In genomic region chr4:154217711-154218350, GRCm38 (mm10) we compare ENCODE assay signal across 14 mouse cellular contexts. TPM values are rescaled to one million over a fixed set of nuclear protein-coding genes. Genes with fewer than 3 reads are reported as not detected.
DNase-seq lines count a peak whose midpoint lies in the region; ATAC-seq lines count a peak whose summit lies in the region.
"Had no signal": no experiment of that assay in that cellular context is flagged by ENCODE, and none has a peak within 500 bp of the region (broad histone marks: within the 10 kb centered on the region; RNA-seq: fewer than 3 reads in every experiment).

No protein-coding gene starts in this region.

- no peaks in the 10 kb centered on the region for H3K27me3 ChIP-seq in embryonic facial prominence, embryonic 14.5 days (replicated peaks; ENCODE audit: control insufficient read depth, insufficient read depth, low read length)
- H3K27me3 ChIP-seq: neural tube, embryonic 12.5 days had no signal

- peak overlapping the region; percentile 76; the same call in 1 of the 2 replicates for H3K27ac ChIP-seq in embryonic facial prominence, embryonic 14.5 days (replicated peaks; ENCODE audit: low read depth, low read length)
- H3K27ac ChIP-seq: neural tube, embryonic 12.5 days had no signal

- ATAC-seq in embryonic facial prominence, embryonic 14.5 days (ENCODE audit: low read depth), result peak; percentile 70
- ATAC-seq: hindbrain, embryonic 16.5 days had no signal

- no peaks in the 10 kb centered on the region for H3K9me3 ChIP-seq in embryonic facial prominence, embryonic 14.5 days (ENCODE audit: control insufficient read depth, low read length)
- H3K9me3 ChIP-seq: neural tube, embryonic 12.5 days had no signal

- H3K4me2 ChIP-seq in embryonic facial prominence, embryonic 14.5 days (ENCODE audit: low read depth, low read length), result no peak overlapping the region
- H3K4me2 ChIP-seq: neural tube, embryonic 12.5 days had no signal

- H3K4me1 ChIP-seq in embryonic facial prominence, embryonic 14.5 days (ENCODE audit: control insufficient read depth, insufficient read depth, low read length), result peaks cover 46% of the 10 kb centered on the region

- DNase-seq in left cerebral cortex, postnatal 4 days, result peak; percentile 36
- no peak for DNase-seq in left cerebral cortex, adult 11 months (ENCODE audit: low spot score)
- DNase-seq in cerebellum, adult 9-10 months, result peak; percentile 61
- peak; percentile 82 for DNase-seq in embryonic facial prominence, embryonic 14.5 days (ENCODE audit: low spot score)
- no peak for DNase-seq in ovary, postnatal 36 days (ENCODE audit: low spot score)
- DNase-seq in layer of hippocampus, adult 18-20 months (ENCODE audit: low spot score in 2 of 2), result no peak
- DNase-seq in kidney, adult 8-10 months, result no peak
- DNase-seq: adrenal gland, adult 2 months; embryo, embryonic 11 days; heart, postnatal 10 days; thymus, adult 2 months had no signal

- intact Hi-C loops in left cerebral cortex, postnatal 4 days (cut with DNase I), result no loop called here

- no peaks in the 10 kb centered on the region for H3K36me3 ChIP-seq in embryonic facial prominence, embryonic 14.5 days (ENCODE audit: control insufficient read depth, insufficient read depth, low read length)
- H3K36me3 ChIP-seq: G1E; neural tube, embryonic 12.5 days had no signal

- WGBS in embryonic facial prominence, embryonic 14.5 days, result 23% methylated on average over 7 of the region's 7 CpGs

- H3K4me3 ChIP-seq in embryonic facial prominence, embryonic 14.5 days (ENCODE audit: low read depth, low read length), result no peak overlapping the region
- H3K4me3 ChIP-seq: neural tube, embryonic 12.5 days had no signal

- 0 out of 2 replicates have a peak overlapping the region, but pooled peaks have one; percentile 10 for H3K9ac ChIP-seq in embryonic facial prominence, embryonic 14.5 days (ENCODE audit: low read depth, low read length)
- H3K9ac ChIP-seq: neural tube, embryonic 12.5 days had no signal

RNA-seq across cellular contexts. Expression of gene Megf6, which starts 47.3 kb away (rescaled TPM):
- 10 to 100 TPM; 10.4 to 13.7 TPM for total RNA-seq in left cerebral cortex, postnatal 4 days (2021)
- 91.2 and 97.2 TPM in 2 replicates for polyA plus RNA-seq in embryonic facial prominence, embryonic 14.5 days (2014; fragmentation: Nextera tagmentation; extraction: Ambion mirVana)
- 1 to 10 TPM; 2.8 to 7.3 TPM for total RNA-seq in layer of hippocampus, adult 18-20 months (2021)

RNA-seq across cellular contexts. Expression of gene Tprgl, which starts 57.4 kb away (rescaled TPM):
- total RNA-seq in left cerebral cortex, postnatal 4 days (2021), result 100 to 1,000 TPM; 119 to 121 TPM
- 148 and 155 TPM in 2 replicates for polyA plus RNA-seq in embryonic facial prominence, embryonic 14.5 days (2014; fragmentation: Nextera tagmentation; extraction: Ambion mirVana)
- 100 to 1,000 TPM; 196 to 199 TPM for total RNA-seq in layer of hippocampus, adult 18-20 months (2021)

Comparison
In these comparisons a context has a peak if more than half of its experiments do, and no peak if none do; other contexts are left out.
1. DNase-seq: peak in left cerebral cortex, postnatal 4 days (single experiment), cerebellum, adult 9-10 months (single experiment) and embryonic facial prominence, embryonic 14.5 days (single experiment); none in left cerebral cortex, adult 11 months (single experiment), ovary, postnatal 36 days (single experiment), layer of hippocampus, adult 18-20 months (0 of 2) and kidney, adult 8-10 months (0 of 2).